Mouse (Mus musculus) heart, postnatal 4 days (tissue): ENCODE measurements around the gene 1110065P20Rik. TPM values are rescaled to one million over a fixed set of nuclear protein-coding genes. Genes with fewer than 3 reads are reported as not detected.

Experiments used
- DNase-seq: peaks from one replicate; pipeline ENCODE4 v3.0.0; 2021
- total RNA-seq, 2 experiments: library from RNA; stranded (reverse); gene quantifications; 2 replicates each; pipeline ENCODE4 v1.2.3; 2021

The 1110065P20Rik gene
- 10 to 100 TPM; 29.8 to 35.6 TPM for total RNA-seq

GRCm38 (mm10) chr4:124850933-124851658 lies at the start of gene 1110065P20Rik:
Gene 1110065P20Rik (minus strand): TSS chr4:124851196.
- peak; percentile 81 for DNase-seq

GRCm38 (mm10) chr4:124899906-124900305 lies 48.9 kb upstream of the 1110065P20Rik start:
- no peak for DNase-seq

- no peak for DNase-seq
These were observed 47.4 kb upstream of the 1110065P20Rik start for GRCm38 (mm10) chr4:124898428-124898827.

- peak; percentile 15 for DNase-seq
These were observed 43.8 kb upstream of the 1110065P20Rik start for GRCm38 (mm10) chr4:124894508-124895428.

GRCm38 (mm10) chr4:124893769-124894168 lies 42.8 kb upstream of the 1110065P20Rik start:
- no peak for DNase-seq

- no peak for DNase-seq
These were observed 39.8 kb upstream of the 1110065P20Rik start for GRCm38 (mm10) chr4:124890831-124891230.

- DNase-seq, result no peak
These were observed 38.9 kb upstream of the 1110065P20Rik start for GRCm38 (mm10) chr4:124889935-124890334.

- DNase-seq, result no peak
These were observed 37.7 kb upstream of the 1110065P20Rik start for GRCm38 (mm10) chr4:124888702-124889101.

GRCm38 (mm10) chr4:124882151-124882729 lies 31.2 kb upstream of the 1110065P20Rik start:
- DNase-seq, result peak; percentile 68

- DNase-seq, result no peak
These were observed 30.4 kb upstream of the 1110065P20Rik start for GRCm38 (mm10) chr4:124881341-124881908.

GRCm38 (mm10) chr4:124880599-124880998 lies 29.6 kb upstream of the 1110065P20Rik start, which contains the start of gene Epha10:
Gene Epha10 (plus strand): TSS chr4:124880899.
- DNase-seq, result no peak

- DNase-seq, result no peak
These were observed 21.7 kb upstream of the 1110065P20Rik start for GRCm38 (mm10) chr4:124872719-124873118.

- DNase-seq, result no peak
These were observed 10.5 kb upstream of the 1110065P20Rik start, which contains the start of gene Maneal for GRCm38 (mm10) chr4:124861283-124862188. Gene Maneal (minus strand): TSS chr4:124862171.

- peak; percentile 89 for DNase-seq
These were observed 9.4 kb upstream of the 1110065P20Rik start for GRCm38 (mm10) chr4:124860446-124860845.

- DNase-seq, result no peak
These were observed 7.4 kb upstream of the 1110065P20Rik start for GRCm38 (mm10) chr4:124858370-124858769.

- DNase-seq, result no peak
These were observed 5.3 kb upstream of the 1110065P20Rik start for GRCm38 (mm10) chr4:124856294-124856693.

- DNase-seq, result peak; percentile 96
These were observed 609 bp downstream of the 1110065P20Rik start, which contains the start of gene Yrdc for GRCm38 (mm10) chr4:124850261-124850913. Gene Yrdc (plus strand): TSS chr4:124850679.

GRCm38 (mm10) chr4:124849631-124850260 lies 1.2 kb downstream of the 1110065P20Rik start:
- peak; percentile 62 for DNase-seq

GRCm38 (mm10) chr4:124847573-124847972 lies 3.4 kb downstream of the 1110065P20Rik start:
- peak; percentile 90 for DNase-seq

- DNase-seq, result peak; percentile 53
These were observed 7.5 kb downstream of the 1110065P20Rik start for GRCm38 (mm10) chr4:124843493-124843892.
